In the genomic region with DNA sequence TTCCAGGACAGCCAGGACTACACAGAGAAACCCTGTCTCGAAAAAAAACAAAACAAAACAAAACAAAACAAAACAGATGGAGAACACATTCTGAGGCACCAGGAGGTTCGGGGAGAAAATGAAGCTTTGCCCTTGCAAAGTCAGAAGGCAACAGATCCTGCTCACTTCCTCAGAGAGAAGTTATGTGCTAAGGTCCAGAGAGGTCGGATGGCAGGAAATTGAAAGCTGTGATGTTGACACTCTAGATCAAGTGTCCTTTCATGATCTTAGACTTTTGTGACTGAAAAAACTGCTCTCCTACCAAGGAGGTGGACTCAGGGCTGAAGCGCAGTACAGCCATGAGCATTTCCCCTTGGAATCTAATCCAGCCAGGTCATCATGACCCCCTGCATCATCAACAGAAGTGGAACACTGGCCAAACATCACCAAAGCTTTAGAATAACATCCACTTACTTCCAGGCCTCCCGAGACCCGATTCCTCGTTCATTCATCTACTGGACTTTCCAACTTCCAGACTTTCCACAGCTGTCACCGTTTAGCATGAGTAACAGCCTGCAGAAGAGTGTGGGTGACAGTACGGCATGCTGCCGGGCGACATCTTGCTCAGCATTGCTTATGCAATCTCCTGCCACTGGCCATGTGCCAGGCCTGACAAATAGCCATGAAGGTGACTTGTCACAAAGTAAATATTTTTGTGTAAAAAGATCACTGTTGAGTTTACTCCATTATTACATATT, we compare ENCODE assay signal across 7 mouse cellular contexts.
A peak's percentile ranks its signal among the peaks of the same experiment; 100 is the strongest.
DNase-seq lines count a peak whose midpoint lies in the region; ATAC-seq lines count a peak whose summit lies in the region.

No protein-coding gene starts in this region.

- WGBS in forebrain, embryonic 11.5 days = 79% methylated on average over 11 of the region's 11 CpGs

- H3K4me3 ChIP-seq in forebrain, embryonic 11.5 days (ENCODE audit: low read depth, low read length) = no peak overlapping the region

- no peak overlapping the region for H3K4me2 ChIP-seq in forebrain, embryonic 11.5 days (ENCODE audit: low read depth, low read length, severe bottlenecking)

- no peaks in the 10 kb centered on the region for H3K4me1 ChIP-seq in forebrain, embryonic 11.5 days (replicated peaks; ENCODE audit: control insufficient read depth, insufficient read depth, low read length)

- H3K27ac ChIP-seq in forebrain, embryonic 11.5 days (ENCODE audit: low read depth, low read length) = no peak overlapping the region

- H3K27me3 ChIP-seq in forebrain, embryonic 11.5 days (ENCODE audit: control insufficient read depth, insufficient read depth, low read length) = no peaks in the 10 kb centered on the region

- no peaks in the 10 kb centered on the region for H3K36me3 ChIP-seq in forebrain, embryonic 11.5 days (ENCODE audit: control insufficient read depth, insufficient read depth, low read length)

- H3K9ac ChIP-seq in forebrain, embryonic 11.5 days (ENCODE audit: low read length) = no peak overlapping the region

- H3K9me3 ChIP-seq in forebrain, embryonic 11.5 days (ENCODE audit: control insufficient read depth, low read length) = no peaks in the 10 kb centered on the region

- peak; percentile 18 for DNase-seq in NIH3T3 (ENCODE audit: low read depth)
- peak; percentile 81 for DNase-seq in adrenal gland, postnatal 14 days
- DNase-seq in gonadal fat pad, adult 2 months (ENCODE audit: low read depth) = peak; percentile 14
- peak; percentile 37 for DNase-seq in layer of hippocampus, adult 9-10 months (ENCODE audit: low spot score)
- DNase-seq in ovary, postnatal 36 days (ENCODE audit: low spot score) = peak; percentile 44
- DNase-seq in forebrain, embryonic 11.5 days (ENCODE audit: low spot score) = no peak
- DNase-seq in T-cell, adult 2 months (ENCODE audit: low spot score) = no peak

- no peak for ATAC-seq in forebrain, embryonic 11.5 days (replicated peaks; ENCODE audit: low FRiP score)

Comparison
In these comparisons a context has a peak if more than half of its experiments do, and no peak if none do; other contexts are left out.
1. DNase-seq: peak in NIH3T3 (single experiment), adrenal gland, postnatal 14 days (single experiment), gonadal fat pad, adult 2 months (single experiment), layer of hippocampus, adult 9-10 months (single experiment) and ovary, postnatal 36 days (single experiment); none in forebrain, embryonic 11.5 days (single experiment) and T-cell, adult 2 months (single experiment).